24 mouse cellular contexts compared by ENCODE assay signal in genomic region chr10:71194713-71195112, GRCm38 (mm10). TPM values are rescaled to one million over a fixed set of nuclear protein-coding genes. Genes with fewer than 3 reads are reported as not detected.
DNase-seq lines count a peak whose midpoint lies in the region; ATAC-seq lines count a peak whose summit lies in the region.
"Had no signal": no experiment of that assay in that cellular context is flagged by ENCODE, and none has a peak within 500 bp of the region (broad histone marks: within the 10 kb centered on the region; RNA-seq: fewer than 3 reads in every experiment).

No protein-coding gene starts in this region.

- no peak for DNase-seq in heart, embryonic 10.5 days (ENCODE audit: low spot score)
- no peak for DNase-seq in heart, postnatal 25 days (ENCODE audit: low spot score)
- DNase-seq in limb, embryonic 10.5 days (ENCODE audit: low spot score) = no peak
- no peak for DNase-seq in thymus, postnatal 0 days (ENCODE audit: low spot score)
- DNase-seq: adrenal gland, postnatal 25 days; cerebellum, adult 11 months; cerebellum, postnatal 14 days; kidney, adult 11 months; layer of hippocampus, postnatal 36 days; right cerebral cortex, postnatal 14 days; spleen, adult 18-20 months; thymus, adult 18-20 months had no signal

- H3K27ac ChIP-seq in heart, embryonic 10.5 days = peak overlapping the region; percentile 29; the same call in 1 of the 2 replicates
- 0 out of 2 replicates have a peak overlapping the region, but pooled peaks have one; percentile 5 for H3K27ac ChIP-seq in limb, embryonic 12.5 days
- no peak overlapping the region for H3K27ac ChIP-seq in limb, embryonic 10.5 days
- peak overlapping the region; percentile 16; the same call in 1 of the 2 replicates for H3K27ac ChIP-seq in heart, embryonic 12.5 days (ENCODE audit: poor library complexity, severe bottlenecking)
- peak overlapping the region; percentile 13 for H3K27ac ChIP-seq in heart, embryonic 16.5 days (ENCODE audit: low read length)
- H3K27ac ChIP-seq: embryonic facial prominence, embryonic 15.5 days; forebrain, embryonic 10.5 days; hindbrain, embryonic 10.5 days; hindbrain, postnatal 0 days; layer of hippocampus, adult 2 months; macrophage; neural tube, embryonic 12.5 days had no signal

- no peak overlapping the region for H3K4me3 ChIP-seq in heart, embryonic 10.5 days
- no peak overlapping the region for H3K4me3 ChIP-seq in limb, embryonic 12.5 days (replicated peaks)
- no peak overlapping the region for H3K4me3 ChIP-seq in limb, embryonic 10.5 days
- H3K4me3 ChIP-seq in heart, embryonic 12.5 days = no peak overlapping the region
- no peak overlapping the region for H3K4me3 ChIP-seq in heart, embryonic 16.5 days (ENCODE audit: low read length)
- H3K4me3 ChIP-seq: forebrain, embryonic 10.5 days; hindbrain, embryonic 10.5 days; layer of hippocampus, adult 2 months; neural tube, embryonic 12.5 days had no signal

- H3K9ac ChIP-seq in limb, embryonic 12.5 days (replicated peaks) = no peak overlapping the region
- no peak overlapping the region for H3K9ac ChIP-seq in heart, embryonic 12.5 days
- H3K9ac ChIP-seq in heart, embryonic 16.5 days (ENCODE audit: low read length) = no peak overlapping the region
- H3K9ac ChIP-seq: embryonic facial prominence, embryonic 15.5 days; neural tube, embryonic 12.5 days had no signal

- H3K4me1 ChIP-seq in heart, embryonic 10.5 days = peaks cover 15% of the 10 kb centered on the region
- 0 out of 2 replicates have a peak, but pooled peaks cover 8% of the 10 kb centered on the region for H3K4me1 ChIP-seq in limb, embryonic 12.5 days (replicated peaks)
- no peaks in the 10 kb centered on the region for H3K4me1 ChIP-seq in limb, embryonic 10.5 days
- H3K4me1 ChIP-seq in heart, embryonic 12.5 days (replicated peaks) = peaks cover 20% of the 10 kb centered on the region
- H3K4me1 ChIP-seq in heart, embryonic 16.5 days (ENCODE audit: control insufficient read depth, insufficient read depth, low read length) = peaks cover 8% of the 10 kb centered on the region
- H3K4me1 ChIP-seq: forebrain, embryonic 10.5 days; neural tube, embryonic 12.5 days had no signal

- H3K27me3 ChIP-seq in heart, embryonic 10.5 days (ENCODE audit: insufficient read depth, poor library complexity, severe bottlenecking) = no peaks in the 10 kb centered on the region
- no peaks in the 10 kb centered on the region for H3K27me3 ChIP-seq in limb, embryonic 12.5 days
- H3K27me3 ChIP-seq in limb, embryonic 10.5 days (ENCODE audit: low read depth, poor library complexity, severe bottlenecking) = no peaks in the 10 kb centered on the region
- no peaks in the 10 kb centered on the region for H3K27me3 ChIP-seq in heart, embryonic 12.5 days (replicated peaks)
- H3K27me3 ChIP-seq in heart, embryonic 16.5 days (ENCODE audit: control insufficient read depth, insufficient read depth, low read length) = no peaks in the 10 kb centered on the region
- H3K27me3 ChIP-seq: embryonic facial prominence, embryonic 15.5 days; neural tube, embryonic 12.5 days had no signal

- intact Hi-C loops in heart, postnatal 25 days (cut with DNase I) = no loop called here

- 74% methylated on average over 7 of the region's 7 CpGs for WGBS in heart, embryonic 10.5 days
- WGBS in limb, embryonic 12.5 days = 82% methylated on average over 7 of the region's 7 CpGs
- WGBS in limb, embryonic 10.5 days = 81% methylated on average over 7 of the region's 7 CpGs
- WGBS in heart, embryonic 12.5 days = 74% methylated on average over 7 of the region's 7 CpGs
- WGBS in heart, embryonic 16.5 days = 78% methylated on average over 7 of the region's 7 CpGs

- 0 out of 2 replicates have a peak, but pooled peaks have one; percentile 31 for ATAC-seq in limb, embryonic 12.5 days (ENCODE audit: insufficient number of reproducible peaks, insufficient read depth, low FRiP score, low TSS enrichment, low read depth)
- no peak for ATAC-seq in heart, embryonic 12.5 days (ENCODE audit: insufficient number of reproducible peaks, low FRiP score)
- no peak for ATAC-seq in heart, embryonic 16.5 days (replicated peaks; ENCODE audit: extremely low read depth, insufficient read depth, low FRiP score)

- H3K9me3 ChIP-seq in heart, embryonic 10.5 days = no peaks in the 10 kb centered on the region
- no peaks in the 10 kb centered on the region for H3K9me3 ChIP-seq in limb, embryonic 12.5 days
- no peaks in the 10 kb centered on the region for H3K9me3 ChIP-seq in limb, embryonic 10.5 days (replicated peaks)
- H3K9me3 ChIP-seq in heart, embryonic 12.5 days (replicated peaks) = 0 out of 2 replicates have a peak, but pooled peaks cover 3% of the 10 kb centered on the region
- H3K9me3 ChIP-seq in heart, embryonic 16.5 days (replicated peaks; ENCODE audit: control insufficient read depth, low read length) = peaks cover 3% of the 10 kb centered on the region
- H3K9me3 ChIP-seq: embryonic facial prominence, embryonic 15.5 days; forebrain, embryonic 10.5 days; hindbrain, embryonic 10.5 days; neural tube, embryonic 12.5 days had no signal

- no peak overlapping the region for H3K4me2 ChIP-seq in limb, embryonic 12.5 days
- no peak overlapping the region for H3K4me2 ChIP-seq in heart, embryonic 12.5 days
- H3K4me2 ChIP-seq in heart, embryonic 16.5 days (ENCODE audit: low read depth, low read length) = no peak overlapping the region
- H3K4me2 ChIP-seq: liver, embryonic 11.5 days; midbrain, embryonic 11.5 days; neural tube, embryonic 12.5 days had no signal

- no peaks in the 10 kb centered on the region for H3K36me3 ChIP-seq in heart, embryonic 10.5 days
- H3K36me3 ChIP-seq in limb, embryonic 12.5 days = no peaks in the 10 kb centered on the region
- no peaks in the 10 kb centered on the region for H3K36me3 ChIP-seq in limb, embryonic 10.5 days
- H3K36me3 ChIP-seq in heart, embryonic 12.5 days = no peaks in the 10 kb centered on the region
- no peaks in the 10 kb centered on the region for H3K36me3 ChIP-seq in heart, embryonic 16.5 days (ENCODE audit: control insufficient read depth, insufficient read depth)
- H3K36me3 ChIP-seq: embryonic facial prominence, embryonic 15.5 days; forebrain, embryonic 10.5 days; hindbrain, embryonic 10.5 days; neural tube, embryonic 12.5 days had no signal

RNA-seq across cellular contexts. Expression of gene Bicc1, which starts 35.2 kb away (rescaled TPM):
- polyA plus RNA-seq in heart, embryonic 10.5 days (2016; fragmentation: Nextera tagmentation; extraction: Ambion mirVana) = 7.8 and 10.4 TPM in 2 replicates
- 10 to 100 TPM; 16.6 to 19.4 TPM for total RNA-seq in heart, postnatal 25 days (2021)
- 15.6 and 17.7 TPM in 2 replicates for polyA plus RNA-seq in limb, embryonic 12.5 days (2016; fragmentation: Nextera tagmentation; extraction: Ambion mirVana)
- polyA plus RNA-seq in limb, embryonic 10.5 days (2016; fragmentation: Nextera tagmentation; extraction: Ambion mirVana) = 3.0 and 4.5 TPM in 2 replicates
- 21.7 and 24.2 TPM in 2 replicates for polyA plus RNA-seq in heart, embryonic 12.5 days (2016; fragmentation: Nextera tagmentation; extraction: Ambion mirVana)
- polyA plus RNA-seq in heart, embryonic 16.5 days (2015; fragmentation: Nextera tagmentation; extraction: Ambion mirVana) = 16.7 and 17.5 TPM in 2 replicates
- 2.9 and 3.1 TPM in 2 replicates for polyA plus RNA-seq in thymus, postnatal 0 days (2015; fragmentation: Nextera tagmentation; extraction: Ambion mirVana)
- polyA plus RNA-seq: macrophage had no signal

RNA-seq across cellular contexts. Expression of gene Tfam, which starts 43.4 kb away (rescaled TPM):
- polyA plus RNA-seq in heart, embryonic 10.5 days (2016; fragmentation: Nextera tagmentation; extraction: Ambion mirVana) = 57.8 and 78.1 TPM in 2 replicates
- 10 to 100 TPM; 62.7 TPM for total RNA-seq in heart, postnatal 25 days (2021)
- 91.8 and 99.5 TPM in 2 replicates for polyA plus RNA-seq in limb, embryonic 12.5 days (2016; fragmentation: Nextera tagmentation; extraction: Ambion mirVana)
- 90.7 and 91.3 TPM in 2 replicates for polyA plus RNA-seq in limb, embryonic 10.5 days (2016; fragmentation: Nextera tagmentation; extraction: Ambion mirVana)
- 60.0 and 63.7 TPM in 2 replicates for polyA plus RNA-seq in heart, embryonic 12.5 days (2016; fragmentation: Nextera tagmentation; extraction: Ambion mirVana)
- polyA plus RNA-seq in heart, embryonic 16.5 days (2015; fragmentation: Nextera tagmentation; extraction: Ambion mirVana) = 65.7 and 72.0 TPM in 2 replicates
- 110 and 116 TPM in 2 replicates for polyA plus RNA-seq in thymus, postnatal 0 days (2015; fragmentation: Nextera tagmentation; extraction: Ambion mirVana)
